Mouse (Mus musculus): Measurements from ENCODE around the gene Lin7c.

GRCm38 (mm10) chr2:109930366-109930765, 39.7 kb downstream of the Lin7c start:
- TF ChIP-seq CTCF (IDR thresholded peaks at IDR 0.05; ENCODE audit: low read depth) (no peak), EP300 (IDR thresholded peaks at IDR 0.05; ENCODE audit: low read depth) (no peak)

All from heart, postnatal 0 days (tissue).